Mouse (Mus musculus) heart, embryonic 14.5 days (tissue): ENCODE data around the gene Cdk5rap1. TPM values are rescaled to one million over a fixed set of nuclear protein-coding genes. Genes with fewer than 3 reads are reported as not detected.
A peak's percentile ranks its signal among the peaks of the same experiment; 100 is the strongest.

Experiments
- ATAC-seq: fragments of 200-750 bp; cut with Nextera tagmentation; 2 replicates; pipeline ENCODE4 v1.8.0; 2017; ENCODE audit warnings: low read depth, moderate TSS enrichment; ENCODE audit not compliant: insufficient number of reproducible peaks, insufficient read depth, low FRiP score
- H3K27ac ChIP-seq, 2 experiments: fragments of 200-500 bp in 1 of 2; fragments of 300-500 bp in 1 of 2; sonication (generic) in 1 of 2; replicated peaks in 1 of 2; 2 replicates each; pipeline ENCODE4 v1.5.1; 2012 to 2014; ENCODE audit warnings: low read depth in 2 of 2, low read length in 2 of 2, control low read depth in 1 of 2, mild to moderate bottlenecking in 1 of 2, mixed read lengths in 1 of 2; ENCODE audit not compliant: control insufficient read depth in 1 of 2, insufficient read depth in 1 of 2
- H3K27me3 ChIP-seq: fragments of 300-500 bp; sonication (generic); 2 replicates; pipeline ENCODE4 v1.6.1; 2014; ENCODE audit warnings: mild to moderate bottlenecking, low read length, control low read depth; ENCODE audit not compliant: control insufficient read depth, insufficient read depth
- H3K36me3 ChIP-seq: fragments of 300-500 bp; sonication (generic); 2 replicates; pipeline ENCODE4 v1.6.1; 2014; ENCODE audit warnings: mild to moderate bottlenecking, control low read depth, low read length, mixed read lengths; ENCODE audit not compliant: control insufficient read depth, insufficient read depth
- H3K4me1 ChIP-seq, 2 experiments: fragments of 200-500 bp in 1 of 2; fragments of 300-500 bp in 1 of 2; sonication (generic) in 1 of 2; 2 replicates each; pipeline ENCODE4 v1.6.1; 2012 to 2014; ENCODE audit warnings: low read length in 2 of 2, control low read depth in 1 of 2, mixed read lengths in 1 of 2; ENCODE audit not compliant: control insufficient read depth in 2 of 2, insufficient read depth in 2 of 2
- H3K4me2 ChIP-seq: fragments of 300-500 bp; sonication (generic); 2 replicates; pipeline ENCODE4 v1.6.1; 2014; ENCODE audit warnings: mild to moderate bottlenecking, low read length
- H3K4me3 ChIP-seq, 2 experiments: fragments of 200-500 bp in 1 of 2; fragments of 300-500 bp in 1 of 2; sonication (generic) in 1 of 2; 2 replicates each; pipeline ENCODE4 v1.5.1; 2012 to 2014; ENCODE audit warnings: low read length in 2 of 2, mild to moderate bottlenecking in 2 of 2, control low read depth in 1 of 2, low read depth in 1 of 2, moderate library complexity in 1 of 2; ENCODE audit not compliant: control insufficient read depth in 1 of 2, insufficient read depth in 1 of 2
- H3K9ac ChIP-seq: fragments of 300-500 bp; sonication (generic); 2 replicates; pipeline ENCODE4 v1.6.1; 2014; ENCODE audit warnings: mild to moderate bottlenecking, low read length
- H3K9me3 ChIP-seq: fragments of 300-500 bp; sonication (generic); 2 replicates; pipeline ENCODE4 v1.6.1; 2016; ENCODE audit warnings: low read length, control low read depth; ENCODE audit not compliant: control insufficient read depth
- WGBS: fragments of 180-500 bp; shearing (Covaris S2); extraction: QIAGEN DNeasy Blood & Tissue Kit; methylation state at CpG from one replicate; pipeline ENCODE4 v1.1.7; 2014; 5-methylcytosine and 5-hydroxymethylcytosine counted together
- polyA plus RNA-seq: library from polyadenylated mRNA; unstranded; fragments of >200 nt; fragmentation: Nextera tagmentation; extraction: Ambion mirVana; gene quantifications from 2 replicates; pipeline ENCODE4 v1.2.1, GENCODE M21; 2014

Gene Cdk5rap1
- polyA plus RNA-seq, 1 experiment from 2014 or later, result 14.4 TPM

GRCm38 (mm10) chr2:154398267-154398666 lies 25.5 kb upstream of the Cdk5rap1 start:
- no peaks in the 10 kb centered on the region for H3K9me3 ChIP-seq
- no peak for ATAC-seq
- no peak overlapping the region for H3K4me2 ChIP-seq
- H3K27ac ChIP-seq, result peak overlapping the region; percentile 16 to 47; a peak in 1 of 4 replicates
- no peaks in the 10 kb centered on the region for H3K27me3 ChIP-seq
- H3K9ac ChIP-seq, result no peak overlapping the region
- WGBS, result 72% methylated on average over 7 of the region's 7 CpGs
- H3K4me3 ChIP-seq, result no peak overlapping the region
- peaks cover 10 to 19% of the 10 kb centered on the region in 2 experiments for H3K4me1 ChIP-seq
- peaks cover 33% of the 10 kb centered on the region for H3K36me3 ChIP-seq

- Histone ChIP-seq H3K4me2 (no peak overlapping the region), H3K4me3 (no peak overlapping the region), H3K27me3 (no peaks in the 10 kb centered on the region), H3K27ac (0 out of 4 replicates have a peak overlapping the region, but pooled peaks of 1 of the 2 experiments have one; percentile 26), H3K9ac (no peak overlapping the region), H3K36me3 (peaks cover 34% of the 10 kb centered on the region), H3K4me1 (peaks cover 5 to 13% of the 10 kb centered on the region in 2 experiments), H3K9me3 (no peaks in the 10 kb centered on the region)
- WGBS, result 49% methylated on average over 2 of the region's 2 CpGs
- ATAC-seq, result no peak
Measured at GRCm38 (mm10) chr2:154396529-154396928, 23.7 kb upstream of the Cdk5rap1 start.

GRCm38 (mm10) chr2:154394602-154395001 lies 21.8 kb upstream of the Cdk5rap1 start:
- 66% methylated on average over 3 of the region's 3 CpGs for WGBS
- Histone ChIP-seq H3K4me1 (peaks cover 17 to 30% of the 10 kb centered on the region in 2 experiments), H3K4me2 (no peak overlapping the region), H3K36me3 (peaks cover 28% of the 10 kb centered on the region), H3K4me3 (no peak overlapping the region), H3K9me3 (no peaks in the 10 kb centered on the region), H3K9ac (no peak overlapping the region), H3K27ac (no peak overlapping the region), H3K27me3 (no peaks in the 10 kb centered on the region)
- ATAC-seq, result no peak

GRCm38 (mm10) chr2:154390180-154390964 lies 17.6 kb upstream of the Cdk5rap1 start:
- H3K36me3 ChIP-seq, result peaks cover 13% of the 10 kb centered on the region
- peaks cover 20 to 27% of the 10 kb centered on the region in 2 experiments for H3K4me1 ChIP-seq
- H3K9me3 ChIP-seq, result no peaks in the 10 kb centered on the region
- WGBS, result 14% methylated on average over 11 of the region's 11 CpGs
- H3K4me3 ChIP-seq, result no peak overlapping the region
- peak; percentile 95 for ATAC-seq
- H3K4me2 ChIP-seq, result peak overlapping the region; percentile 54
- H3K27ac ChIP-seq, result peak overlapping the region; percentile 98 to 99
- peak overlapping the region; percentile 52 for H3K9ac ChIP-seq
- no peaks in the 10 kb centered on the region for H3K27me3 ChIP-seq

DNA sequence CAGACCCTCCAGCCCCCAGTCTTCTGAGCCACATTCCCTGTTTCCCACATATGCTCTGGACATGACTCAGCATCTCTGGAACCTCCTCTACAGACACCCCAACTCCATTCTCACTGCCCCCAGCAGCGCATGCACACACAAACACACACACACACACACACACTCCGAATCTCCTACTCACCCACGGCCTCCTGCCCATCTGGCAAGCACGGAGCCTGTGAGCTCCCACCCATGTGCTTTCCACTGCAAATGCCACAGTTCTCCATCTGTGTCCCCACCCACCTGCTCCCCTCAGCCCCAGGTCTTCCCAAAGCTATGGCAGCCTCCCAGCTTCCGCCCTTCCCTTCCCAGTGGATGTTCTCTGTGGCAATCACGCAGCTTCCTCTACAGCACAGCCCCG lies 6.3 kb upstream of the Cdk5rap1 start:
- Histone ChIP-seq H3K36me3 (peaks cover 60% of the 10 kb centered on the region), H3K4me2 (no peak overlapping the region), H3K4me3 (no peak overlapping the region), H3K27ac (no peak overlapping the region), H3K9me3 (no peaks in the 10 kb centered on the region), H3K27me3 (no peaks in the 10 kb centered on the region), H3K4me1 (peaks cover 7 to 9% of the 10 kb centered on the region in 2 experiments), H3K9ac (no peak overlapping the region)
- 87% methylated on average over 7 of the region's 7 CpGs for WGBS
- no peak for ATAC-seq

GRCm38 (mm10) chr2:154374807-154375601 lies 2.2 kb upstream of the Cdk5rap1 start:
- ATAC-seq, result 0 out of 2 replicates have a peak, but pooled peaks have one; percentile 11
- Histone ChIP-seq H3K27me3 (no peaks in the 10 kb centered on the region), H3K9ac (peak overlapping the region; percentile 25; the same call in 1 of the 2 replicates), H3K9me3 (no peaks in the 10 kb centered on the region), H3K4me1 (peaks cover 7 to 18% of the 10 kb centered on the region in 2 experiments), H3K4me3 (no peak overlapping the region), H3K27ac (peak overlapping the region; percentile 74), H3K36me3 (peaks cover 53% of the 10 kb centered on the region), H3K4me2 (no peak overlapping the region)
- WGBS, result 67% methylated on average over 6 of the region's 6 CpGs

- H3K4me3 ChIP-seq, result no peak overlapping the region
Measured at GRCm38 (mm10) chr2:154373961-154374632, 1.3 kb upstream of the Cdk5rap1 start.

More at GRCm38 (mm10) chr2:154373961-154374632, 1.3 kb upstream of the Cdk5rap1 start:
- ATAC-seq, result no peak
- Histone ChIP-seq H3K36me3 (peaks cover 53% of the 10 kb centered on the region), H3K9ac (no peak overlapping the region), H3K9me3 (no peaks in the 10 kb centered on the region), H3K4me2 (no peak overlapping the region), H3K4me1 (peaks cover 7 to 18% of the 10 kb centered on the region in 2 experiments), H3K27me3 (no peaks in the 10 kb centered on the region), H3K27ac (peak overlapping the region; percentile 74; a peak in 3 of 4 replicates)
- WGBS, result 53% methylated on average over 6 of the region's 6 CpGs
